Mouse (Mus musculus): ENCODE measurements around the gene Gng3. TPM values are rescaled to one million over a fixed set of nuclear protein-coding genes. Genes with fewer than 3 reads are reported as not detected.

Gene Gng3
- polyA plus RNA-seq, 1 experiment from 2014 or later = 1.4 TPM

DNA sequence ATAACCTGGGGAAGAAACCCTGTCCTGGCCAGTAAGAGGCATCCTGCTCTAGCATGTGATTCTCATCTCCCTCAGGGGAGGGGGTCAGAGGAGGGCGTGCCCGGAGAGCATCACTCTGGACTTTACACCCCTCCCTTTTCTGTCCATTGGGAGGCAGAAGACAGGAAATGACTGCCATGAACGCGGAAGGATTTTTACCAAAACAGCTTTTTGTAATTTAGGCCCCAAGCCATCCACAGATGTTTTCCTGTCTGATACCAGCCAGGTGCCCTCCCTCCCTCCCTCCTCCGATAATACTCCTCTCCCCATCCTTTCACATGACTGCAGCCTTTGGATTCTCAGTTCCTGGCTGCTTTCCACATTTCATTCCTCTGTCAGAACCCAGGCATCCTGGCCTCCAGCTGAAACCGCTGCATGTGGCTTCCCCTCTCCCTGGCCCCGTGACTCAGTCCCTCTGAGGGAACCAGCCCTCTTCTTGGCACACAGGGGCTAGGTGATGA, 11.5 kb upstream of the Gng3 start, which contains the start of gene Lrrn4cl:
Lrrn4cl (plus strand) TSS at position 367 of the 500 bp plus-strand sequence.
- 17% methylated on average over 7 of the region's 7 CpGs for WGBS
- H3K36me3 ChIP-seq (ENCODE audit: control insufficient read depth, insufficient read depth) = peaks cover 17% of the 10 kb centered on the region
- no peaks in the 10 kb centered on the region for H3K9me3 ChIP-seq (replicated peaks; ENCODE audit: control insufficient read depth, low read length)
- peak within 1 kb of the TSS; percentile 30; the same call in 1 of the 2 replicates for H3K9ac ChIP-seq (ENCODE audit: low read length)
- peak within 1 kb of the TSS; percentile 43; the same call in 1 of the 2 replicates for H3K4me2 ChIP-seq (ENCODE audit: low read depth, low read length)
- peak; percentile 66 for ATAC-seq (replicated peaks; ENCODE audit: extremely low read depth, insufficient read depth, low FRiP score)
- peaks cover 11% of the 10 kb centered on the region for H3K4me1 ChIP-seq (ENCODE audit: control insufficient read depth, insufficient read depth, low read length)
- no peaks in the 10 kb centered on the region for H3K27me3 ChIP-seq (ENCODE audit: control insufficient read depth, insufficient read depth, low read length)
- peak within 1 kb of the TSS; percentile 52 for H3K27ac ChIP-seq (ENCODE audit: low read length)
- no peak within 1 kb of the TSS for H3K4me3 ChIP-seq (ENCODE audit: low read length)

- no peak for ATAC-seq (replicated peaks; ENCODE audit: extremely low read depth, insufficient read depth, low FRiP score)
- 66% methylated on average over 5 of the region's 5 CpGs for WGBS
- Histone ChIP-seq H3K27ac (ENCODE audit: low read length) (no peak overlapping the region), H3K4me2 (ENCODE audit: low read depth, low read length) (no peak overlapping the region), H3K9me3 (replicated peaks; ENCODE audit: control insufficient read depth, low read length) (no peaks in the 10 kb centered on the region), H3K27me3 (ENCODE audit: control insufficient read depth, insufficient read depth, low read length) (no peaks in the 10 kb centered on the region), H3K9ac (ENCODE audit: low read length) (no peak overlapping the region), H3K4me1 (ENCODE audit: control insufficient read depth, insufficient read depth, low read length) (peaks cover 11% of the 10 kb centered on the region), H3K4me3 (ENCODE audit: low read length) (no peak overlapping the region), H3K36me3 (ENCODE audit: control insufficient read depth, insufficient read depth) (peaks cover 17% of the 10 kb centered on the region)
Observed at GRCm38 (mm10) chr19:8848356-8848755, 9.4 kb upstream of the Gng3 start.

GRCm38 (mm10) chr19:8844371-8845129, 5.6 kb upstream of the Gng3 start:
- H3K27ac ChIP-seq (ENCODE audit: low read length) = no peak overlapping the region
- no peak overlapping the region for H3K4me2 ChIP-seq (ENCODE audit: low read depth, low read length)
- WGBS = 61% methylated on average over 5 of the region's 5 CpGs
- no peak for ATAC-seq (replicated peaks; ENCODE audit: extremely low read depth, insufficient read depth, low FRiP score)
- no peaks in the 10 kb centered on the region for H3K9me3 ChIP-seq (replicated peaks; ENCODE audit: control insufficient read depth, low read length)
- H3K27me3 ChIP-seq (ENCODE audit: control insufficient read depth, insufficient read depth, low read length) = no peaks in the 10 kb centered on the region
- no peak overlapping the region for H3K4me3 ChIP-seq (ENCODE audit: low read length)
- peaks cover 20% of the 10 kb centered on the region for H3K36me3 ChIP-seq (ENCODE audit: control insufficient read depth, insufficient read depth)
- no peak overlapping the region for H3K9ac ChIP-seq (ENCODE audit: low read length)
- H3K4me1 ChIP-seq (ENCODE audit: control insufficient read depth, insufficient read depth, low read length) = peaks cover 10% of the 10 kb centered on the region

GRCm38 (mm10) chr19:8842961-8843360, 4.0 kb upstream of the Gng3 start:
- Histone ChIP-seq H3K36me3 (ENCODE audit: control insufficient read depth, insufficient read depth) (peaks cover 16% of the 10 kb centered on the region), H3K9ac (ENCODE audit: low read length) (no peak overlapping the region), H3K4me1 (ENCODE audit: control insufficient read depth, insufficient read depth, low read length) (peaks cover 25% of the 10 kb centered on the region), H3K27ac (ENCODE audit: low read length) (no peak overlapping the region), H3K4me2 (ENCODE audit: low read depth, low read length) (no peak overlapping the region), H3K27me3 (ENCODE audit: control insufficient read depth, insufficient read depth, low read length) (no peaks in the 10 kb centered on the region), H3K4me3 (ENCODE audit: low read length) (no peak overlapping the region), H3K9me3 (replicated peaks; ENCODE audit: control insufficient read depth, low read length) (no peaks in the 10 kb centered on the region)
- ATAC-seq (replicated peaks; ENCODE audit: extremely low read depth, insufficient read depth, low FRiP score) = no peak
- WGBS = 83% methylated on average over 6 of the region's 6 CpGs

DNA sequence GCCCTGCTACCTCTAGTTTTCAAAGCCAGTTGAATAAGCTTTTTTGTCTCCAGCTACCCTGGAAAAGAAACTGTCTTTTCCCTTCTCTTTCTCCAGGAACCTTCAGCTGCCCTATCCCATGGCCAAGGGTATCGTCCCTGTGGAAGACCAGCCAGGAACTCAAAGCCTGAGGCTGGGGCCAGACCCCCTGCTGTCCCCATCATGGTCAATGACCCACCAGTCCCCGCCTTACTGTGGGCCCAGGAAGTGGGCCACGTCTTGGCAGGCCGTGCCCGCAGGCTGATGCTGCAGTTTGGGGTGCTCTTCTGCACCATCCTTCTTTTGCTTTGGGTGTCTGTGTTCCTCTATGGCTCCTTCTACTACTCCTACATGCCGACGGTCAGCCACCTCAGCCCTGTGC, 2.0 kb upstream of the Gng3 start:
- ATAC-seq (replicated peaks; ENCODE audit: extremely low read depth, insufficient read depth, low FRiP score) = no peak
- Histone ChIP-seq H3K4me1 (ENCODE audit: control insufficient read depth, insufficient read depth, low read length) (peaks cover 26% of the 10 kb centered on the region), H3K36me3 (ENCODE audit: control insufficient read depth, insufficient read depth) (peaks cover 5% of the 10 kb centered on the region), H3K27ac (ENCODE audit: low read length) (no peak overlapping the region), H3K4me2 (ENCODE audit: low read depth, low read length) (peak overlapping the region; percentile 70), H3K9ac (ENCODE audit: low read length) (peak overlapping the region; percentile 73), H3K9me3 (replicated peaks; ENCODE audit: control insufficient read depth, low read length) (no peaks in the 10 kb centered on the region), H3K27me3 (ENCODE audit: control insufficient read depth, insufficient read depth, low read length) (no peaks in the 10 kb centered on the region), H3K4me3 (ENCODE audit: low read length) (peak overlapping the region; percentile 60)
- WGBS = 86% methylated on average over 7 of the region's 7 CpGs

GRCm38 (mm10) chr19:8839908-8840791, 1.2 kb upstream of the Gng3 start:
- no peaks in the 10 kb centered on the region for H3K27me3 ChIP-seq (ENCODE audit: control insufficient read depth, insufficient read depth, low read length)
- H3K36me3 ChIP-seq (ENCODE audit: control insufficient read depth, insufficient read depth) = peaks cover 6% of the 10 kb centered on the region
- peak overlapping the region; percentile 70 for H3K4me2 ChIP-seq (ENCODE audit: low read depth, low read length)
- peaks cover 26% of the 10 kb centered on the region for H3K4me1 ChIP-seq (ENCODE audit: control insufficient read depth, insufficient read depth, low read length)
- no peaks in the 10 kb centered on the region for H3K9me3 ChIP-seq (replicated peaks; ENCODE audit: control insufficient read depth, low read length)
- ATAC-seq (replicated peaks; ENCODE audit: extremely low read depth, insufficient read depth, low FRiP score) = peak; percentile 46
- peak overlapping the region; percentile 60 for H3K4me3 ChIP-seq (ENCODE audit: low read length)
- peak overlapping the region; percentile 73 for H3K9ac ChIP-seq (ENCODE audit: low read length)
- H3K27ac ChIP-seq (ENCODE audit: low read length) = no peak overlapping the region
- 25% methylated on average over 29 of the region's 29 CpGs for WGBS

DNA sequence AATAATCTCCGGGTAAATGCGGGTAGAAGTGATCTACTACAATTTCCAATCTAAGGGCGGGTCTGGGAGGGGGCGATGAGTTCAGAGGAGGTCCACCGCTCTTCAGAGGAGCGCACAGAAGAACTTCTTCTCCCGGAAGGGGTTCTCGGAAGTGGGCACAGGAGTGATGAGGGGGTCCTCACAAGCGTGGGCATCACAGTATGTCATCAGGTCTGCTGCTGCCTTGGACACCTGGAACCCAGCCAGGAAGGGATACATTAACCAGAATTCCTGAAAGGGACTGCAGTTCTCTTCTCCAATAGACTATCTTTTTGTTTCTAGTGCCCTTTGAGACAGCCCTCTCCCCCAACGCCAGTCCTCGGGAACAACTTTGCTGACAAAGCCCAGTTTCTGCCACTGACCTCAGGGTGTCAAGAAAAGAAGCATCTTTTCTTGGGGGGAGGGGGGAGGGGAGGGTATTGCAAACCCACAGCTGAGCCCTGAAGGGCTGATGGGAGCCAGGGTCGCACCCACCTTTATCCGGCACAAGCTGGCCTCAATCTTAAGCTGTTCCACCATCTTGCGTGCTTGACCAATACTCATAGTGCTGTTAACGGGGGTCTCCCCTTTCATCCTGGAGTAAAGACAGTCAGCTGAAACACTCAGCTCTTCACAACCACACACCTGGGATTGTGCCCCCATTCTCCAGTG, 808 bp downstream of the Gng3 start:
- peak; percentile 15; the same call in 1 of the 2 replicates for ATAC-seq (replicated peaks; ENCODE audit: extremely low read depth, insufficient read depth, low FRiP score)
- H3K27me3 ChIP-seq (ENCODE audit: control insufficient read depth, insufficient read depth, low read length) = no peaks in the 10 kb centered on the region
- peak overlapping the region; percentile 74 for H3K4me3 ChIP-seq (ENCODE audit: low read length)
- H3K9me3 ChIP-seq (replicated peaks; ENCODE audit: control insufficient read depth, low read length) = no peaks in the 10 kb centered on the region
- H3K4me1 ChIP-seq (ENCODE audit: control insufficient read depth, insufficient read depth, low read length) = peaks cover 26% of the 10 kb centered on the region
- H3K36me3 ChIP-seq (ENCODE audit: control insufficient read depth, insufficient read depth) = peaks cover 20% of the 10 kb centered on the region
- H3K9ac ChIP-seq (ENCODE audit: low read length) = peak overlapping the region; percentile 86
- 15% methylated on average over 15 of the region's 15 CpGs for WGBS
- H3K27ac ChIP-seq (ENCODE audit: low read length) = peak overlapping the region; percentile 98
- peak overlapping the region; percentile 99 for H3K4me2 ChIP-seq (ENCODE audit: low read depth, low read length)

GRCm38 (mm10) chr19:8837251-8837791, 1.7 kb downstream of the Gng3 start, which contains the start of gene Bscl2:
Gene Bscl2 (plus strand): TSS chr19:8837467.
- H3K36me3 ChIP-seq (ENCODE audit: control insufficient read depth, insufficient read depth) = peaks cover 26% of the 10 kb centered on the region

More at GRCm38 (mm10) chr19:8837251-8837791, 1.7 kb downstream of the Gng3 start, which contains the start of gene Bscl2:
- H3K4me3 ChIP-seq (ENCODE audit: low read length) = peak within 1 kb of the TSS; percentile 74
- H3K27ac ChIP-seq (ENCODE audit: low read length) = peak within 1 kb of the TSS; percentile 98
- H3K9ac ChIP-seq (ENCODE audit: low read length) = peak within 1 kb of the TSS; percentile 86
- under 1% methylated on average over 38 of the region's 38 CpGs for WGBS
- peak within 1 kb of the TSS; percentile 99 for H3K4me2 ChIP-seq (ENCODE audit: low read depth, low read length)
- H3K9me3 ChIP-seq (replicated peaks; ENCODE audit: control insufficient read depth, low read length) = no peaks in the 10 kb centered on the region
- peak; percentile 63 for ATAC-seq (replicated peaks; ENCODE audit: extremely low read depth, insufficient read depth, low FRiP score)
- peaks cover 26% of the 10 kb centered on the region for H3K4me1 ChIP-seq (ENCODE audit: control insufficient read depth, insufficient read depth, low read length)
- H3K27me3 ChIP-seq (ENCODE audit: control insufficient read depth, insufficient read depth, low read length) = no peaks in the 10 kb centered on the region

Data from heart, embryonic 16.5 days (tissue).